Mouse (Mus musculus) skeletal muscle tissue, adult 2 months (tissue): ENCODE results near the gene Klhl13.

Experiments used
- DNase-seq: peaks from one replicate; pipeline ENCODE4 v3.0.0-alpha.2; 2012; ENCODE audit warnings: low read depth, low spot score

The Klhl13 gene

DNA sequence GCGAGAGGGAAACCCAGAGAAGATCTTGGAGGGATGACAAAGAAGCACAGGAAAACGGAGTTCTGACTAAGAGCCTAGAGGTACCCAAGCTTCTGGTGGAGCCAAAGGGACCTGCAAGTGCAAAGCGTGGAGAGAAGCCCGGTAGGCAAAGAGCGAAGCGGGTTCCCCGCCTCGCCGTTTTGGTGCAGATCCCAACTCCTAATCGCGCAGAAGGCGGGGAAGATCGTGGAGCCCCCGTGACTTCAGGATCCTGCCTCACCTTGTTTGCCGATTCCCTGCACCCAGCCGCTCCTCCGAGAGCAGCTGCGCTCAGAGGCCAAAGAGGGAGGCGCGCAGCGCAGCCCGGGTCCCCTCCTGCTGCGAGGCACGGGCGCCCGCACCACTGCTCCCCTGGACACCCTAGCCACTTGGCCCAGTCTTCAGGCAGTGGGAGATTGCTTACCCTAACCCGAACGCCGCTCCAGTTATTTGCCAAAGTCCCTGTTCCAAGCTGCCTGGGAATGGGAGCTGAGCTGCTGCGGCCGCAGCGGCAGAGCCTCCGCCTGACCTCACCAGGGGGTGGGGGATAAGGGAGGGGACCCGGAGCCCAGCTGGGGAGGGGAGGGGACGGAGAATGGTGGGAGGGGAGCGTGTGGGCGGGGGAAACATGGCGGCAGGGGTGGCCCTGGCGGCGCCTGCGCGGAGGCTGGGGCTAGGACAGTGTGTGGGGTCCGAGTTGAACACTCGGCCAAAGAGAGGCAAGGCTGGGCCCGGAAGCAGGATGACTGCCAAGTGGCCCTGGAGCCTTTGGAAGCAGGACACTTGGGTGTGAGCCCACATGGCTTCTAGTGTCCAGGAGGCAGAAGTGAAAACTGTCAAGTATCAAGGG lies at the start of gene Klhl13:
Gene Klhl13 (minus strand): TSS at position 569 of the 868 bp plus-strand sequence.
- DNase-seq, result peak; percentile 52

DNA sequence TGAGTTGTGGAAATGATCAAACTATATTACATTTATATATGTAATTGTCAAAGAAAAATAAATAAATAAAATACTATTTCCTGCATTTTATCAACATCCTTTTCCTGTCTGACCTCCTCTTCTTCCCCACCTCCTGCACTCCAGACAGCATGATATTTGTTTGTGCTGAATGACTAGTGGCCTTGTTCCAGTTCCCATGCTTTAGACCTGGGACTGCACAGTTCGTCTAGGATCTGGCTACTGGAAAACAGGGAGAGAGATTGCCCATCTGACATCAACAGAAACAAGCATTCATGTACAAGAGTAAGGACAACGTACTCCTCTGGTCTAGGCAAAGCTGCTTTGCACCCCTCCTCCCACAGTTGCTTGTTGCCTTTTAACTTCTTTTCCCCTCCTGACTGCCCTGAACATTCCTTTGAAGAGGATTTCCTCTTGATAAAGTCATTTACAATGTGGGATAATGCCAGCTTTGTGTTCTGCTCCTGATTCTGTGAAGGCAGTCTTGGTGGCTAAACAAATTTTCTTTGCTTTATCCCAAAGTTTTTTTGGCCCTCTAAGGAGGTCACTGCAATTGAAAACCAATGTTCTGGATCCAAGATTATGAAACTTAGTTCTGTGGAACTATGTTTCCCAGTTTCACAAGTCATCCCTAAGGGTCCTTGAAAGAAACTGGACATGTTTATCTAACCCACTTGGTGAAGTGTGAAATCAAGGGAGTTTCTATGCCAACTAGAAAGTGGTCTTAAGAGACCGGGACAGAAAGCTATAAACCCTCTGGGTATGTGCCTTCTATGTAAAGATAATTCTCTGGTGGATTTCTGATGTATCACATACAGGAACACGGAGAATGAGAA lies 44.6 kb upstream of the Klhl13 start:
- peak; percentile 0 for DNase-seq

DNA sequence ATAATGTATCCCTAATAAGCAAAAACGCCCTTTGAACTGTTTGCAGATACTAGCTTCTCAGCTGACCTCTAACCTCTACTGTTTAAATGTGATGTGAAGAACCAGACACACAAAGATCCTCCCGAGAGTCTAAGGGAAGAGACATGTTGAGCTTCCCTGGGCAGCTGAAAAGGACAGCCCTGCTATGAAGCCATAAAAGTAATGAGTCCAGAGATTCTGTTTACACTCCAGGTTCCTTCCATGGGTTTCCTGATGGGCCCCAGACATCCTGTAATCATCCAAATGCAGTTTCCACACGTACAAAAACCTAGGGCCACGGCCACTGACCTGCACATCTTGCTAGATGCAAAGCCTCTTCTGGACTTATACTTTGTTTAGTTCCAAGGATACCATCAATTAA lies 23.8 kb upstream of the Klhl13 start:
- no peak for DNase-seq

DNA sequence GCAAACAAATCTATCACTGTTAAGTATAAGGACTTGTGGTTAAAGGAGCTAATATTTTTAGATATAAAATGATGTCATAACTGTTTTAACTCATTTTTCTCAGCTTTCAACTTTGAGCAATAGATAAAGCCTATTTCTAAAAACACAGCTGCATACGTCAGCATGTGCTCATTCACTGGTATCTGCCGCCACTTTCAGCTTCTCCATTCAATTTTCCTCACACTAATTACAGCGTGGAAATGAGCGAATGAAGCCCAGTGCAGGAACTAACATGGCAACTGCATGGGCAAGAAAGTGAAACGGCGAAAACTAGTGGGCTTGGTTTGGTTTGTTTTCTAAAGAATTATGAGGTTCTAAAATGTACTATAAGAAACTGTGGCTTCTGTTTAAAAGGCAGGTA lies 1.4 kb downstream of the Klhl13 start:
- DNase-seq, result no peak

DNA sequence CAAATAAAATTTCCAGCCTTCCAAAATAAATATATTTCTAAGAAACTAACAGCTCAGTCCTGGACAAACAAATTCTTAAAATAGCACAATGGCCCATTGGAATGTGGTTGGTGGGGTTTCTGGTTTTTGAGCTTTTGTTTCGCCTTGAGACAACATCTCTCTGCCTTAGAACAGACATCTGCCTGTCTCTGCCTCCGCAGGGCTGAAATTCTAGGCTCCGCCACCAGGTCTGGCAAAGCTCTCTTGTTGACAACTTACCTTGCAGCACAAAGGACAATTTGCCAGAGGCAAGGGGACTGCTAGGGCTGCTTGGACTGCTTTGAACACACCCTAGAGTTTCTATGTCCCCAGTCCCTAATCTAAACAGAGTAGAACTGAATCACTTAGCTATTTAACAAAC lies 4.4 kb downstream of the Klhl13 start:
- DNase-seq, result no peak

DNA sequence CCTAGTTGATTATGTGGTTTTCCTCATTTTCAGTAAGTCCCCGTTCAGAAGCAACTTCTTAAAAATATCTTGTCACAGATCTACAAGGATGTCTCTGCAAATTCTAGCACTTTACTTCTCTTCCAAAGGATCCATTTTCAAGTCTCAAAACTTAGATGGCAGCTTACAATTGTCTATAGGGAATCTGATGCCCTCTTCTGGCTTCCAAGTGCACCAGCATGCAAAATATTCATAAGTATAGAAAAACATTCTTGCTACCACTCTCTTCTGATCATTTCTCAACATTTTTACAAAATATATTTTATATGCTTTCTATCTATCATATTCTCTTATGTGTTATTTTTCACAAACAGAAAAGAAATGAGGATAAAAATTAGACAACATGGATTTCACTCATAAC lies 14.8 kb downstream of the Klhl13 start:
- no peak for DNase-seq

DNA sequence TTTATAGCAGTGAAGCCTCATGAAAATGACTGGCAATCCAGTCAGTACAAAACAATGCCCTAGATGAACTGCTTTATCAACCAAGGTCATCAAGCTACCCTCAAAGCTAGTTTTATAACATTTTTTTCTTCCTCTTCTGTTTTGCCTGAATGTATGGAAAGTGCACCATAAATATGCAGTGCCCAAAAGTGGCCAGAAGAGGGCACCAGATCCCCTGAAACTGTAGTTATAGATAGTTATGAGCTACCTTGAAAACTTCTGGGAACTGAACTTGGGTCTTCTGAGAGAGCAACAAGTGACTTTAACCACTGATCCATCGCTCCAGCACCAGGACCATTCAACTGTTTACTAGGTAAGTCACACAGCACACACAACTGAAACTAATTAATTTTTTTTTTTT lies 36.8 kb downstream of the Klhl13 start:
- DNase-seq, result no peak

DNA sequence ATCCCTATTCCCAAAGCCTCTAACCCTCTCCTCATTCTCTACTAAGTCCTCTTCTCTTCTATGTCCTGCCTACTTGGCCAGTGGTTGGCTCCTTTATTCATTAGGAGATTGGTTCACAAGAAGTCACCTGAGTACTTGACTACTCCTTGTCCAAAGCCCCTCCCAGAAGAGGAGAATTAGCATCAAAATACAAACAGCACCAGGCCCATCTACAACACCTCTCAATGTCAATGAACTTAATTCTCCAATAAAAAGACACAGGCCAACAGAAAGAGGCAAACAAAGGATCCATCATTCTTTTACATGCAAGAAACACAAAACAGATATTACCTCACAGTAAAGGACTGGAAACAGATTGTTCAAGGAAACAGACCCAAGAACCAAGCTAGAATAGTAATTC lies 46.0 kb downstream of the Klhl13 start:
- DNase-seq, result no peak

DNA sequence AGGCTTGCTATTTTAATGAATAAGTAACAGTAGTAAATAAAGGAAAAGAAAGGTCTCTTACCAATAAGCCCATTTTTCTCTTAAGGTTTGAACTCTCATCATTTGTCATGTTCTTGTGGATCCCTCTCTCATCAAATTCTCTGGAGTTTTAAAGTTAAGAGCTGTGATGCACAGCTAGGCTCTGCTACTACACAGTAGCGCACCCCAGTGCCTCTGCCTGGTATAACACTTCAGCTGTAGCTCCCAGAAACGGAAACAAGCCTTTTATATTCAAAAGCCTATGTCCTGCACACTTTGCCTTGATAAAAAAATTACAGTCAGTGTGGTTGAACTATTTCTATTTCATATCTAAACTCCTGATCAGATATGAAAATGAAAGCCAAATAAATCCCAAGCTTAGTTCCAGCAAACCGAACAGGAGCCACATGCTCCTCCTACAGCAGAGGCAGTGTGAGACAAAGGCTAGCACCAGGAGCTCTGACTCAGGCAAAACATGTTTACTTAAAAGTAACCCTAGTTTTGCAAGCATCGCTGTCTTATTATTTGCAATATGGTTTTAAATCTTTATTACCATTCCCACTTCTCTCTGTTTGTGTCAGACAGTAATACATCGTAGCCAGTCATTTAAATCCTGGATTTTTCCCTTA lies 68.8 kb downstream of the Klhl13 start:
- no peak for DNase-seq

DNA sequence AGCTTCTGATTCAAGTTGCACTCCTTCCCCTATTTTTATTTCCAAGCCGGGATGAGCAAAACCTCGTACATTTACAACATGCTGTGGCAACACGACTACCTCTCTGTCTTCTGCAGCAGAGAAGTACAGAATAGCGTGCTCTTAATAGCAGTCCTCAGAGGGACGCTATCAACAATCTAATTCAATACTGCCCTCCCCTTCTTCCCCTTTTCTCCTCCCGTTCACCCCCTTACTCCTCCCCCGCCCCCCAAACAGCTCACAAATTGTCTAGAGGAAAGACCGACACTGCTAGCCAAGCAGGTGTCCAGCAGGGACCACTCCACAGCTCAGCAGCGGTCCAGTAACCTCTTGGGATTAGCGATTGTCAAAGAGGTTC lies 79.5 kb downstream of the Klhl13 start:
- no peak for DNase-seq

DNA sequence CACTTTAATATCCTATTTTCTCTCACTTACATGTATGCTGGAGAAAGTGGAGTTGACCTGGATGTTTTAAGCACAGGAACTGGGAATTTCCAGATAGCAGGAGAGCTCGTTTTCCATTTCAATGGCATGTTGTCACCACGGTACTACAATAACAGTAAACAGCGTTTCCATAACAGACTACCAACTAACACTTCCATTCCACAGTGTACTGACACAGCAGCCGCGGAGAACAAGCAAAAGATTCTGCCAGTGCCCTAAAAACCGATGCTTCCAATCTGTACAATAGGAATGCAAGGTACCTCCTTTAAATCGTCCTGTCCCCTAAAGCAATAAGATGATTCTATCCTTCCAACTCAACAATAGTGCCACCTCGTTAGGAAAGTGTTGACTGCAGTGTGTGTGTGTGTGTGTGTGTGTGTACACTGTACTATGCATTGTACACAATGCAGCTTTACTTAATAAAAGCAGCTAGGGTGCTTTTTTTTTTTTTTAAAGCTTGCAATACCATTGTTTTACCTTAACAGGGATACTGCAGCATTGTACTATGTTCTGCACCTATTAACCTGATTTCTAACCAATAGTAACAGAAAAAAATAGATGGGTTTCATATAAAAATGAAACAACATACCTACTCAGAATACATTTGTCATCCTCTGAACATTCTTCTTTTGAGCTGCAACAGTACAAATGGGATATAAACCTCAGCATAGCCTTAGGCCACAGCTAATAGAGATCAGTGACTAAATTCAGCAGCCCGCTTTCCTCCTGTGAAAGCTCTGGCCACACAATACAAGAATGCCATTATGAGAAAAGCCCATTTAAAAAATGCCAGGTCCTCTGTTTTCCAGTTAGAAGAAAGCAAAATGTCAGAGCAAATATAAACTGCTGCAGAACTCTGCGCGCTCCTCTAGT lies 80.1 kb downstream of the Klhl13 start:
- DNase-seq, result no peak

DNA sequence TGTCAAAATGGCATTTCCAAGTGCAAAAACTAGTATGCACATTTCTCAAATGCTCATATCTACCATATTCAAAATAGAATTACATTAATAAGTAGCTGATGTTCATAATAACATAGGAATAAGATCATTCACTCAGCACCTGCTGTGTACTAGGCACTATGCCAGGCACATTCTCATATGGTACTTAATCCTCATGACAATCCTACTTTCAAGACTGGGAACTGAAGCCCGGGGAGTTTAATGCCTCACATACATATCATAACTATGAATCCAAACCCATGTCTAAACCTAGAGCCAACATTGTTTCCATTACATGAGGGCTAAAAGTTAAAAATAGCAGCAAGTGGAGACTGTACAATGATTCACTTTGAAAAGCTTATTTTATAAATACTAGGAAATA lies 97.3 kb downstream of the Klhl13 start:
- no peak for DNase-seq

DNA sequence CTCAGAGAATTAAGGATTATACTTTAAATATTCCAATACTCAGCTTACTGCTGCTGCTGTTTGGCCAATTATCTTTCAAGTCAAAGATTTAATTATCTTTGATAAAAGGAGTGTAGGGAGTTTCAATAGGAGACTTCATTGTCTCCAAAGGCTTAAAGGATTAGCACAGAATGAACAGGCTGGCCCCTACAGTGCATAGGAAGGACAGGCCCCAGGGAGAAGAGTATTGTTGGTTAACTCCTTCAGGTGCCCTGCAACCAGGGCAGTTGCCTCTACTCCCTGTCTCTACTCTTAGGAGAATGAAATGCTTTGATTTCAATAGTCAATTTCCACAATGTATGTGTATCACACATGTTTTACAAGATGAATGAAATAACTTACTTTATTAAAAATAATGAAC lies 116.1 kb downstream of the Klhl13 start:
- DNase-seq, result no peak
